Mouse (Mus musculus): ENCODE data around the gene Gjc1.

DNA sequence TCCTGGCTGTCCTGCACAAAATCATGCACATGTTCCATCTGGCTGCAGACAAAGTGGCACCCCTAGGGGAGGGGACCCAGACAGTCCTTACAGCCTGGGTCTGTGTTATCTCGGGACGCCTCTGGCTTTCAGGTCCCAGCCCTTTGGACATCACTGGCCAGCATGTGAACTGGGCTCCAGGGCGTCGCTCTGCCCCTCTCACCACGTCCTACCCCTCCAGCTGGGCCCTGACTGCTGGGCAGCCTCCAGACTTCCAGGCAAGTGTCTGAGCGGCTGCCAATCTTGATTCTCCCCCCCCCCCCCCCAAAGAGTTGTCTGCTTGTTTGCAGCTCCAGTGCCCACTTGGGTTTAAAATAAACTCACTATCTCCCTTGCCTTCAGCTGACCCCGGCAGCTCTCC, 36.1 kb downstream of the Gjc1 start:
- no peak for TF ChIP-seq POLR2A (IDR thresholded peaks at IDR 0.05; ENCODE audit: low read depth, low read length)
- TF ChIP-seq CTCF (IDR thresholded peaks at IDR 0.05; ENCODE audit: extremely low read depth, insufficient read depth, insufficient read length, insufficient replicate concordance), result no peak
